Mouse (Mus musculus): ENCODE results near the gene Vmn1r81. TPM values are rescaled to one million over a fixed set of nuclear protein-coding genes. Genes with fewer than 3 reads are reported as not detected.

Gene Vmn1r81
- not detected in 2 replicates for polyA plus RNA-seq (2015; fragmentation: Nextera tagmentation; extraction: Ambion mirVana)

DNA sequence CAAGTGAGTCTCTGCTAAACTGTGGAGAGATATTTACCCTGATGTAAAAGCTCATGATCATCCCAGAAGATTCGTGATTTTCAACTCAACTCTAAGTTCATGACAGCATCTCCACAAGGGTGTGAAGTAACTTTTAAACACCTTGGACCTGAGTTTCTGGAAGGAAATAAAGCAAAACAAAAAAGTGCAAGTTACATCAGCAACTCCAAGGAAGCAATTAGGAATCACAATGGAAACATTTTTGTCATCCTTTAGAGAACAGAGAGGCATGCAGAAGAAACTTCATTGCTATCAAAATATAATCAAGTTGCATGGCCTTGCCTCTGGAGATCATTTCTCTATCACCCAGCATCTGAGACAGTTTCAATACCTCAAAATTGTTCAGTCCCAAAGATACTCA lies at the start of gene Vmn1r81:
Gene Vmn1r81, minus strand, starts transcription at position 101 of the 400 bp plus-strand sequence.
- 33% methylated on average over 1 of the region's 1 CpGs for WGBS (ENCODE audit: insufficient replicate concordance)
- no peak for ATAC-seq (ENCODE audit: low read depth)

DNA sequence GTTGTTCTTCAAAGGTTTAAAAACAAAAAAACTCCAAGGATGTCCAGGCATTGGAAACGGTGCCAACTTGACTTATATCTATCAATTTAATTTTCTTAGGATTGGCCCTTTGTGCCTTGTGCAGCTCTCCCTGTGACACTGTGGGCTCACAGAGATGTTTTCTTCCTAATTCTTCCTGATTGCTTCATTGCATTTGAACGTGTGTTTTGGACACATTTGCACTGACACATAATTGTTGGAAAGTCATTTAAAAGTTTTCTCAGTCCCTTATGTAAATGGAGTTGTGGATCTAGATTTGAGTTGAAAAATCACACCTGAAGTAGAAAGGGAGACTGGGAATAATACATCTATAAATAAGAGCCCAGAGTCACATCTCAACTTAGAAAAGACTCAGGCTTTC lies 32.1 kb upstream of the Vmn1r81 start, which contains the start of gene Vmn1r82:
Gene Vmn1r82, plus strand, starts transcription at position 301 of the 400 bp plus-strand sequence.
- H3K4me3 ChIP-seq (ENCODE audit: low read depth, low read length) = no peak within 1 kb of the TSS
- H3K4me1 ChIP-seq (ENCODE audit: control insufficient read depth, low read depth, low read length) = no peaks in the 10 kb centered on the region
- H3K9me3 ChIP-seq (replicated peaks; ENCODE audit: control insufficient read depth, low read length) = no peaks in the 10 kb centered on the region
- H3K27ac ChIP-seq (ENCODE audit: low read length) = no peak within 1 kb of the TSS
- H3K27me3 ChIP-seq (ENCODE audit: control insufficient read depth, insufficient read depth, low read depth, low read length) = no peaks in the 10 kb centered on the region
- H3K36me3 ChIP-seq (ENCODE audit: control insufficient read depth, insufficient read depth) = no peaks in the 10 kb centered on the region
- no peak within 1 kb of the TSS for H3K4me2 ChIP-seq (ENCODE audit: low read depth, low read length)
- ATAC-seq (ENCODE audit: low read depth) = no peak
- 35% methylated on average over 2 of the region's 2 CpGs for WGBS (ENCODE audit: insufficient replicate concordance)
- H3K9ac ChIP-seq (ENCODE audit: low read depth, low read length) = no peak within 1 kb of the TSS

More for the DNA sequence above, at the start of gene Vmn1r81:
- Histone ChIP-seq H3K4me2 (ENCODE audit: low read depth, low read length) (no peak within 1 kb of the TSS), H3K4me3 (ENCODE audit: low read depth, low read length) (no peak within 1 kb of the TSS), H3K4me1 (ENCODE audit: control insufficient read depth, low read depth, low read length) (no peaks in the 10 kb centered on the region), H3K9ac (ENCODE audit: low read depth, low read length) (no peak within 1 kb of the TSS), H3K9me3 (replicated peaks; ENCODE audit: control insufficient read depth, low read length) (no peaks in the 10 kb centered on the region), H3K36me3 (ENCODE audit: control insufficient read depth, insufficient read depth) (no peaks in the 10 kb centered on the region), H3K27me3 (ENCODE audit: control insufficient read depth, insufficient read depth, low read depth, low read length) (no peaks in the 10 kb centered on the region), H3K27ac (ENCODE audit: low read length) (no peak within 1 kb of the TSS)

DNA sequence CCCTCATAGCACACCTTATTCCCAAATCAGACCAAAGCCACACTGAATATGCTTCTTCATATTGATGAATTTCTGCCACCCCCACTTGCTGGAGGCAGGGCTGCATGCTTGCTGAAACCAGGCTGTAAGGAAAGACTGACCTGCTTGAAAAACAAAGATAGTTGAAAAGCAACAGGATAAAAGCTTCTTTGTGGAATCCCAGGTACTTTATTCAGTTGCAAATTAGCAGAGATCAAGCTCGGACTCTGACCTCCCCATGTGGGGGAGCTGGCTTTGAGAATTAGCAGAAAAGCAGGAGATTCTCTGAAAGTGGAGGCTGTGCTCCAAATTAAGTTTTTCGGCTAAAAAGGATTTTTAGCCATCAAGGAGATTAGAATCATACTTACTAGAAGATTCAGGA lies 63.9 kb downstream of the Vmn1r81 start:
- 33% methylated on average over 2 of the region's 2 CpGs for WGBS (ENCODE audit: insufficient replicate concordance)
- no peak for ATAC-seq (ENCODE audit: low read depth)

More for the DNA sequence above, 63.9 kb downstream of the Vmn1r81 start:
- no peaks in the 10 kb centered on the region for H3K9me3 ChIP-seq (replicated peaks; ENCODE audit: control insufficient read depth, low read length)
- no peaks in the 10 kb centered on the region for H3K4me1 ChIP-seq (ENCODE audit: control insufficient read depth, low read depth, low read length)
- no peak overlapping the region for H3K4me2 ChIP-seq (ENCODE audit: low read depth, low read length)
- no peaks in the 10 kb centered on the region for H3K27me3 ChIP-seq (ENCODE audit: control insufficient read depth, insufficient read depth, low read depth, low read length)
- H3K4me3 ChIP-seq (ENCODE audit: low read depth, low read length) = no peak overlapping the region
- H3K36me3 ChIP-seq (ENCODE audit: control insufficient read depth, insufficient read depth) = no peaks in the 10 kb centered on the region
- H3K27ac ChIP-seq (ENCODE audit: low read length) = no peak overlapping the region
- H3K9ac ChIP-seq (ENCODE audit: low read depth, low read length) = no peak overlapping the region

Other genes with a start within 250 kb of the Vmn1r81 start
- gene Vmn1r77, start 231.5 kb downstream of the Vmn1r81 start, polyA plus RNA-seq (2015; fragmentation: Nextera tagmentation; extraction: Ambion mirVana) = not detected in 2 replicates
- not detected in 2 replicates for gene Vmn1r78, start 118.0 kb downstream of the Vmn1r81 start, polyA plus RNA-seq (2015; fragmentation: Nextera tagmentation; extraction: Ambion mirVana)
- gene Vmn1r79, start 97.0 kb downstream of the Vmn1r81 start, polyA plus RNA-seq (2015; fragmentation: Nextera tagmentation; extraction: Ambion mirVana) = not detected in 2 replicates
- gene Vmn1r80, start 79.0 kb downstream of the Vmn1r81 start, polyA plus RNA-seq (2015; fragmentation: Nextera tagmentation; extraction: Ambion mirVana) = not detected in 2 replicates
- not detected in 2 replicates for gene Vmn1r82, start 32.2 kb upstream of the Vmn1r81 start, polyA plus RNA-seq (2015; fragmentation: Nextera tagmentation; extraction: Ambion mirVana)
- not detected in 2 replicates for gene Vmn1r83, start 61.2 kb upstream of the Vmn1r81 start, polyA plus RNA-seq (2015; fragmentation: Nextera tagmentation; extraction: Ambion mirVana)
- not detected in 2 replicates for gene Vmn1r84, start 101.0 kb upstream of the Vmn1r81 start, polyA plus RNA-seq (2015; fragmentation: Nextera tagmentation; extraction: Ambion mirVana)
- gene Zfp551, start 154.5 kb upstream of the Vmn1r81 start, polyA plus RNA-seq (2015; fragmentation: Nextera tagmentation; extraction: Ambion mirVana) = 0.54 and 0.72 TPM in 2 replicates
- gene Zfp606, start 210.0 kb upstream of the Vmn1r81 start, polyA plus RNA-seq (2015; fragmentation: Nextera tagmentation; extraction: Ambion mirVana) = 3.1 and 3.2 TPM in 2 replicates
- not detected in 2 replicates for gene 2900092C05Rik, start 244.2 kb upstream of the Vmn1r81 start, polyA plus RNA-seq (2015; fragmentation: Nextera tagmentation; extraction: Ambion mirVana)